Mouse (Mus musculus) A20 (cell line): Measurements from ENCODE around the gene AY074887.
A peak's percentile ranks its signal among the peaks of the same experiment; 100 is the strongest.
"Not testable (repeated sequence)": the region's sequence is repeated elsewhere in the genome, so short reads cannot be mapped to it uniquely, and the experiment has no call there.

Source experiments
- DNase-seq: peaks from one replicate; pipeline ENCODE4 v3.0.0-alpha.2; 2011; ENCODE audit warnings: low read depth, low spot score

Gene AY074887

DNA sequence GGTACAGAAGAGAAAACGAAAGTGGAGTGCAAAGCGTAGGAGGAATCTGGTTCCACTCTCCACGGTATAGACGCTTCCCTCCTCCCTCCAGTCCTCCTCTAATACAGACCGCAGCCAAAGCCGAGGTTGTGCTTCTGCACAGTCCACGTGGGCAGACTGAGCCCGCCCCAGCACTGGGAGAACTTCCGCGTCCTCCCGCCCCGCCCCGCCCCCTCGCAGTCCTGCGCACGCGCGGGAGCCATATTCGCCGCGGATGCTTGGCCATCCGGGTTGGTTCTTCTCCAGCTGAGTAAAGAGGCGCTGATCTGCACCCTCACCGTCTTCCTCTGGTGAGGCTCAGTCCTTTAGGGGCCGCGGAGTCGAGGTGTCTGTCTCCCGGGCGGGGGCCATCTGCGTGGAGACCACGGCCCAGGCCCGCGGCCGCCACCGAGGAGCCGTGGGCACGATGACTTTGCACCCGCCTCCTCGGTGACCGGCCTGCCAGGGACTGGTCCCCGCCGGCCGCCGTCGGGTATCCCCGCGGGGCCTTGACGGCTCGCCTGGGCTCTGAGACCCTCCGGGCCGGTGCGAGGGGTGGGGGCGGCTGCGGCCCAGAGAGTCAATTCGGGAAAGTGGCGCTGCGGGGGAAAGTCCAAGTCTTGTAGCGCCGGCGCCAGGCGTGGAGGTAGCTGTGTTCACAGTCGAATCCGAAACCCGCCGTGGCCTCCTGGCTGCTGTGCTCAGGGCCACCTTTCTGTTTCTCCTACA lies at the start of gene AY074887, which contains the start of gene Psma4:
Gene AY074887 (minus strand): TSS at position 424 of the 747 bp plus-strand sequence.
Gene Psma4 (plus strand): TSS at position 216 of the 747 bp plus-strand sequence.
- DNase-seq: peak; percentile 96

GRCm38 (mm10) chr9:54995645-54996044 lies 44.8 kb upstream of the AY074887 start:
- no peak for DNase-seq

DNA sequence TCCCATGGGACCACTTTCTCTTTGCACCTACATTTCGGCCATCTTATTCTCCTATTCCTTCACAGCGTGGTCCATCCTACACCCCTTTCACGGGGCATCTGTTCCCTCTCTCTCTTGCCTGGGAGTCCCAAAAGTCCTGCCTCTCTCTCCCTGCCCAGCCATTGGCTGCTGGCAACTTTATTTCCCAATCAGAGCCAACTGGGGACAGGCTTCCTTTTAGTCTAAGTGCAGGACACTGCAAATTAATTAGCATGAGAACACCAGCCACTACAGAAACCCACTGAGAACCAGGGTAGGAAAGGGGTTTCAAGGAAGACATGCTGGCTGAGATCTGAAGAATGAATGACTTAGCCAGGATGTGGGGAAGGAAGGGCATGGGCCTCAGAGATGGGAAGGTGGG lies 43.6 kb upstream of the AY074887 start:
- DNase-seq: no peak

DNA sequence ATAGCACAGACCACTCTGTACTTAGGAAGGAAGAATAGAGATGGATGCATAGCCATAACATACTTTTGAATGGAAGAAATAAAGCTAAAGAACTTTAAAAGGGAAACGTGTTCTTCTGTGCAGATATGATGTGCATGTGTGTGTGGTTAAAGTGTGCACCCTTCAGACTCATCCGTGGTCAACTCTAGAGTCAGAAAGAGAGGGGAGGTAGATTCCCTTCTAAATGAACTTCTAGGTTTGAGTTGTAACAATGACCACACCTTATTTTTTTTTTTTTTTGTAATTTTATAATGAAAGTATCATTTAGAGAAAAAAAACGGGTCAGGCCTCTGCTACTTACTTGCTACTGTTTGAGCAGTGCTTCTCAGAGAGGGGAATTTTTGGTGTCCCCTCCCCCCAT lies 39.6 kb upstream of the AY074887 start:
- no peak for DNase-seq

DNA sequence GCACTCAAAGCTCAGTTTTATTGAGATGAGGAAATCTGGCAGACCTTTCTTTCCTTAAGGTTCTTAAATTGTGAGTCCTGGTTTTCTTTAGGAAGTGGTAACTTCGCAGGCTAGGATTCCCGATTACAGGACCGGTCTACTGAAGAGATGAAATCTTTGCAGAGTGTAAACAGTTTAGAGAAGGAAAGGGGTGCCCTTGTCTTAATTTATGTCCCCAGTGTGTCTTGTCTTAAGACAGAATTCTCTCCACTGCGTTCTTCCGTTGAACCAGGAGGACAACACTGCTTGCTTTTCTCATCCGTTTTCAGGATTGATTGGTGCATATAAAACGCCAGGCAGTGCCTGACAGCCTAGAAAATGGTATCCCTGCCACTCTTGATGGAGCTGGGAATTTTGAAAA lies 31.6 kb upstream of the AY074887 start:
- DNase-seq: no peak

- no peak for DNase-seq
Observed at GRCm38 (mm10) chr9:54981291-54982191, 30.7 kb upstream of the AY074887 start.

DNA sequence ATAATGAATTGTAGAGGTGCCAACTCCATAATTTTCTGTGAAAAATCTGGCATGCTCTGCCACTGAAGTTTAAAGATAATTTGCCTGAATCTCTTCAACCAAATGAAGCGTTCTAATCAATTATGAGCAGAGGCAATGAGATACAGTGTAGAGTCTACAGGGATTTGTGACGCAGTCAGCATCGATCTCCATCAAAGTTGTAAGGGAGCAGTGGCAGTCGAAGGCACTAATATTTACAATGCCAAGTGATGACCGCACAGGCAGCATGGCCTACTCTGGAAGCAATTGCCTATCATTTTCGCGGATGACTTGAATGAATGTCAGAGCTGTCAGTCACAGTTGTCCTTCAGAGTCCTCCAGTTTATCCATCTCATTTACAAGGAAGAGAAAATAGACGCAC lies 29.9 kb upstream of the AY074887 start, which contains the start of gene Chrna5:
Gene Chrna5 (plus strand): TSS at position 207 of the 400 bp plus-strand sequence.
- DNase-seq: no peak

DNA sequence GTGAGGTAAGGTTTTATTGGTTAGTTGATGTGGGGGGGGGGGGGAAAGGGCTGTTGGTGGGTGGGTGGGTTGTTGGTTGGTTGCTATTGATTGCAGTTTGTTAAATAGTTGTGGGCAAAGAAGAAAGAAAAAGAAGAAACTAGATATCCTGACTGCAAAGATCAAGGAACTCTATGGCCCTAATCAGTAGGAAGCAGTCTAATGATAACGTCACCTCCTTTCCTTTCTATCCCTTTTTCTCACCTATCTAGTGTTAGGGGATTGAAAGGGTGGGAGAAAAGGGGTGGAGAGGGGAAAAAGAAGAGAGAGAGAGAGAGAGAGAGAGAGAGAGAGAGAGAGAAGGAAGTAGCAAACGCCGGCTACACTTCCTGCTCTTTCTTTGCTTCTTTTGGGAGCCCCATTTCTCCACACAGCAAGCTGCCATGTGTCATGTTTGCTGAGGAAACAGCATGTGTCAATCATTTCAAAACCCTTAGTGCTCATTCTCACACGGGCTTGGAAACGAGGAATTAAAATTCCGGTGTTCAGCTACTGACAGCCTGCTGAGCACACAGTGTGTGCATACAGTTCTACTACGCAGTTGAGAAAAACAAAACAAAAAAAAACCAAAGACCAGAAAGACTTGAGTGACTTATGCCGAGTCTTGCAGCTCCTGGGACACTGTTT lies 19.3 kb upstream of the AY074887 start:
- DNase-seq: no peak

DNA sequence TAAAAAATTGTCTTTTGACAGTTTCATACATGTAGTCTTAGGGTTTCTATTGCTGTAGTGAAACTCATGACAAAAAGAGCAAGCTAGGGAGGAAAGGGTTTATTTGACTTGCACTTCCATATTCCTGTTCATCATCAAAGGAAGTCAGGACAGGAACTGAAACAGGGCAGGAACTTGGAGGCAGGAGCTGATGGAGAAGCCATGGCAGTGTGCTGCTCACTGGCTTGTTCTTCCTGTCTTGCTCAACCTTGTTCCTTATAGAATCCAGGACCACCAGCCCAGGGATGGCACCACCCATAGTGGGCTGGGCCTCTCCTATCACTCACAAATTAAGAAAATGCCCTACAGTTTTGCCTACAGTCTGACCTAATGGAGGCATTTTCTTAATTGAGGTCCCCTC lies 12.9 kb upstream of the AY074887 start:
- no peak for DNase-seq

DNA sequence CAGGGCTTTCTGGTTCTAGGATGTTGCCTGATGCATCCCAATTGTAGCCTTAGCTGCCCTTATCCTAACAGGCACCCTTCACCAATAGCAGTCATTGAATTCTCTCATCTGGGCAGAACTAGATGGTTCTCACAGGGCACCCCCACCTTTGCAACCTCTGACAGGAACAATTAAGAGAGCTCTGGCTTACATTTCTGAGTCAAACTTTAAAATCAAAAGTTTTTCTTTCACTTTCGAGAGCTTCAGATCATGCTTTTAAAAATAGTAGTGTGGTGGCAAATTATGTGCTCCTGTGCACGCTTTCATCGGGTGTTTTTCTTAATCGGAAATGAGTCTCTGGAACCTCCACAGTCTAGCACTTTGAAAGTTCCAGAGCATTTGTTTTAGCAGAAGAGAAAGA lies 10.3 kb upstream of the AY074887 start:
- no peak for DNase-seq

DNA sequence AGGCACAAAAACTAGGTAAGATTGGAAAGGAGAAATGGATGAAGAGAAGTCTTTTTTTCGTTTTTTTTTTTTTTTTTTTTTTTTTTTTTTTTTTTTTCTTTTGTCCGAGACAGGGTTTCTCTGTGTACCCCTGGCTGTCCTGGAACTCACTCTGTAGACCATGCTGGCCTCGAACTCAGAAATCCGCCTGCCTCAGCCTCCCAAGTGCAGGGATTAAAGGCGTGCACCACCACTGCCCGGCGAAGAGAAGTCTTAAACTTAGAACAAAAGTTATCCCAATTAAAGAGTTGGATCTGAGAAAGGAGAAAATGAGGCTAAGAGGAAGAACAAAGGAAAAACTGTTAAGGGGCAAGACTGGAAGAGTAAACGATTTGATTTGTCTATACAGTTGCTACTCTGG lies 636 bp downstream of the AY074887 start:
- DNase-seq: not testable (repeated sequence)

DNA sequence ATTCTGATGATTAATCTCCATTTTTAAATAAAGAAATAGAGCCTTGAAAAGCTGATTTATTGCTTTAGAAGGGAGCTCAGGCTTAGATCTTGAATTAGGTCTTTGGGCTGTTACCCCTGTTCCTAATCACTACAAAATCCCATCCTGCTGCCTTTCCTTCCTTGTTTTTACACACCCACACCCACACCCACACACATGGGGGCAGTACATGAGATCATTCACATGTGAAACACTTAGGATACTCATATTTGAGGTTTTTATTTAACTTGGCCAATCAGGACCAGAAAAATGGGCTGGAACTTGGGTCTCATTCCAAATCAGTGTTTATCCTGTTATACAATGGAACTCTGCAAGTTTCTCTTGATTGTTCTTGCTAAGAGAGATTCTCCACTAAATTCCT lies 1.3 kb downstream of the AY074887 start:
- DNase-seq: no peak

DNA sequence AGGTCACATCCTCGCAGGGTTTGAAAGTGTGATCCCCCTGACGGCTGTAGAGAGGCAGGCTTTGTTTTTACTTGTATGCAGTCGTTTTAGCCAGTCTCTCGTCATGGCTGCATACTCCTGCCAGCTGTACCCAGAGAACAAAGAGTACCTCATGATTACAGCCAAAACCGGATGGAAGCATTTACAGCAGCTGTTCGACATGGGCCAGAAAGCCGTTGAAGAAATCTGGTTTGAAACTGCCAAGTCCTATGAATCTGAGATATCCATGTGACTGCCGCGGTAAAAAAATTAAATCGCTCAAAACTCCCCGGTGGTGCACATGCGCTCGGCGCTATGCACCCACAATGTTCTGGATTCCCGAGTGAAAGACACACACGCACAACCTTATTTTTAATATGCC lies 4.5 kb downstream of the AY074887 start:
- DNase-seq: no peak

DNA sequence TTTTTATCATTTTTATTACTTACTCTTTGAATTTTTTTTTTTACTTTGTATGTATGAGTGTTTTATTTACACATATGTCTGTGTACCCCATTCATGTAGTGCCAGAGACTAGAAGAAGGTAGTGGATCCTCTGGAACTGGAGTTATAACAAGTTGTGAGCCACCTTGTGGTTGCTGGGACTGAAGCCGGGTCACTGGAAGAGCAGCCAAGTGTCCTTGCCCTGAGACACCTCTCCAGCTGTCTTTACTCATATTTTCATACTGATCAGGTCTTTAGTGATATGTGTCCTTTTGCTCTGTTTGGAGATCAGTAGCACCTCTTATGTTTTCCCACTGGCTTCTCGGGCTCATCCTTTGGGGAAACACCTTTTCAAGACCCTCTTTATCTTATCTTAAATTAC lies 6.3 kb downstream of the AY074887 start:
- DNase-seq: no peak

DNA sequence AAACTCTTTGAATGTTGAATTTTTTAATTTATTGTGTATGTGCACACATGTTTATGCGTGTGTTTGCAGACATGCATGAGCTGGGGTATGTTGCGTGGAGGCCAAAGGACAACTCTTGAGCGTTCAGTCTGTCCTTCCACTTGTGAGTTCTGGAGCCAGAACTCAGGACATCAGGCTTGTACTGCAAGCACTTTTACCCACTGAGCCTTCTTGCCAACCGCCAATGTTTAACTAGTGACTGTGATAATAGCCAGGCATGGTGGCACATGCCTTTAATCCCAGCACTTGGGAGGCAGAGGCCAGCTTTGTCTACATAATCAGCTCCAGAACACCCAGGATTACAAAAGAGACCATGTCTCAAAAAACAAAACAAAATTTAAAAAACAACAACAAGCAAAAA lies 8.7 kb downstream of the AY074887 start:
- DNase-seq: no peak

- DNase-seq: no peak
Observed at GRCm38 (mm10) chr9:54932379-54932778, 18.4 kb downstream of the AY074887 start.

DNA sequence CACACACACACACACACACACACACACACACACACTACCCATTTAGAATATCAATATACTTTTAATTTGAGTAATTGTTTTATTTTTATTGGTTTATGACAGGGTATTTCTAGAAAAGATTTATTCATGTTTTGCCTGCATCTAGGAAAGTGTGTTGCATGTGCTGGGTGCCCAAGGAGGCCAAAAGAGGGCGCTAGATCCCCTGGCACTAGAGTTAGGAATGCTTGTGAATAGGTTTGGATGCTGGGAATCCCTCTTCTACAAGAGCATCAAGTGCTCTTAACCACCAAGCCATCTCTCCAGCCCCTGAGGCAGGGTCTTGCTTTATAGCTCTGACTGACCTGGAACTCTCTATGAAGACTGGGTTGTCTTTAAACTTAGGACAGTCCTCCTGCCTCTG lies 19.0 kb downstream of the AY074887 start:
- no peak for DNase-seq

- DNase-seq: no peak
Observed at GRCm38 (mm10) chr9:54930741-54931140, 20.1 kb downstream of the AY074887 start.

- DNase-seq: no peak
Observed at GRCm38 (mm10) chr9:54919946-54920345, 30.9 kb downstream of the AY074887 start.

GRCm38 (mm10) chr9:54918781-54919180 lies 32.0 kb downstream of the AY074887 start:
- DNase-seq: no peak

DNA sequence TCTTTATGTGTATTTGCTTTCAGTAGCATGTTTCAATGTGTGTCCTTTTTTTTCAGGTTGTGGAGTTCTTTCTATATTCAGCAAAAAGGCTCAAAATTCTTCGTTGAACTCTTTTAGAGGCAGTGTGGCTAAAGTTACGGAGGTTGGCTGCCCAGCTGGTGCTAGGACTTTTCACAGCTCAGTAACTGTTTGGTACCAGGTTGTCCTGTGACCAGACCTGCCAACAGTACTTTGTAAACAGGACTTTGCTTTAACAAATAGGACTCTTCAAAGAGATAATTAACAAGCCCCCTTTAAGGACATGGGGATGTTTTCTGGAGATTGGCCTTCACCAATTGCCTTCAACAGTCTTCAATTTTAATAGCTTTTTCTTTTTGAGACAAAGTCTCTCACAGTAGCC lies 32.6 kb downstream of the AY074887 start:
- no peak for DNase-seq
